Mouse (Mus musculus) stomach, postnatal 0 days (tissue): Measurements from ENCODE around the gene Ano2.

Source experiments
- CTCF ChIP-seq: IDR thresholded peaks from 2 replicates; pipeline ENCODE4 v1.5.1; 2016; ENCODE audit warnings: antibody characterized with exemption, low read depth, mild to moderate bottlenecking, moderate library complexity
- EP300 ChIP-seq: optimal IDR thresholded peaks from 2 replicates; pipeline ENCODE3; 2016; ENCODE audit warnings: antibody characterized with exemption

- no peak for TF ChIP-seq CTCF
- TF ChIP-seq EP300 = no peak
Measured at GRCm38 (mm10) chr6:125879306-125879705, 189.1 kb downstream of the Ano2 start.
